Mouse (Mus musculus) lung, adult 2 months (tissue): ENCODE measurements around the gene Aurkb. TPM values are rescaled to one million over a fixed set of nuclear protein-coding genes. Genes with fewer than 3 reads are reported as not detected.
"Not testable (repeated sequence)": the region's sequence is repeated elsewhere in the genome, so short reads cannot be mapped to it uniquely, and the experiment has no call there.

ENCODE experiments used
- DNase-seq: peaks from one replicate; pipeline ENCODE4 v3.0.0; 2022
- H3K4me1 ChIP-seq: fragments of 200-500 bp; 2 replicates; pipeline ENCODE4 v1.6.1; 2011; ENCODE audit warnings: low read length; ENCODE audit not compliant: control insufficient read depth, insufficient read depth
- H3K4me3 ChIP-seq: fragments of 200-500 bp; replicated peaks from 2 replicates; pipeline ENCODE3; 2011; ENCODE audit warnings: low read depth, mild to moderate bottlenecking, control low read depth, low read length; ENCODE audit errors: extremely low read depth
- CTCF ChIP-seq: fragments of 200-500 bp; IDR thresholded peaks from 2 replicates; pipeline ENCODE4 v1.5.1; 2011; ENCODE audit warnings: mild to moderate bottlenecking, low read length, control low read depth; ENCODE audit not compliant: insufficient read depth
- POLR2A ChIP-seq: fragments of 200-500 bp; IDR thresholded peaks from 2 replicates; pipeline ENCODE4 v1.6.1; 2011; ENCODE audit warnings: low read depth, mild to moderate bottlenecking, control low read depth, low read length, borderline replicate concordance; ENCODE audit errors: extremely low read depth
- WGBS: fragments of 180-500 bp; shearing (Covaris S2); methylation state at CpG from one replicate; pipeline ENCODE4 v1.1.7; 2018; 5-methylcytosine and 5-hydroxymethylcytosine counted together
- polyA plus RNA-seq: library from polyadenylated mRNA; depleted of rRNA; stranded (reverse); fragments of >200 nt; gene quantifications from 2 replicates; pipeline ENCODE4 v1.2.3, GENCODE M21; 2012

The Aurkb gene
- polyA plus RNA-seq, 1 experiment: 6.8 TPM

- Histone ChIP-seq H3K4me1 (peaks cover 11% of the 10 kb centered on the region), H3K4me3 (peak overlapping the region; percentile 99)
- DNase-seq: no peak
- whole genome bisulfite sequencing: 8% methylated on average over 25 of the region's 25 CpGs
- 0 out of 2 replicates have a peak, but pooled peaks have one; percentile 32 for TF ChIP-seq POLR2A
- TF ChIP-seq CTCF: no peak
These were observed 43.6 kb downstream of the Aurkb start for GRCm38 (mm10) chr11:69088856-69089615.

GRCm38 (mm10) chr11:69089616-69090290 lies 44.3 kb downstream of the Aurkb start:
- 64% methylated on average over 12 of the region's 12 CpGs for WGBS
- H3K4me1 ChIP-seq: peaks cover 11% of the 10 kb centered on the region
- DNase-seq: no peak
- TF ChIP-seq POLR2A: no peak
- TF ChIP-seq CTCF: no peak
- H3K4me3 ChIP-seq: peak overlapping the region; percentile 99

- WGBS: 46% methylated on average over 6 of the region's 6 CpGs
- TF ChIP-seq CTCF (no peak), POLR2A (no peak)
- Histone ChIP-seq H3K4me1 (peaks cover 11% of the 10 kb centered on the region), H3K4me3 (no peak overlapping the region)
- no peak for DNase-seq
These were observed 44.9 kb downstream of the Aurkb start for GRCm38 (mm10) chr11:69090367-69090766.

GRCm38 (mm10) chr11:69091566-69092385 lies 46.3 kb downstream of the Aurkb start:
- no peak for DNase-seq
- H3K4me1 ChIP-seq: peaks cover 11% of the 10 kb centered on the region
- no peak overlapping the region for H3K4me3 ChIP-seq
- no peak for TF ChIP-seq CTCF
- no peak for TF ChIP-seq POLR2A
- WGBS: 58% methylated on average over 7 of the region's 7 CpGs

DNA sequence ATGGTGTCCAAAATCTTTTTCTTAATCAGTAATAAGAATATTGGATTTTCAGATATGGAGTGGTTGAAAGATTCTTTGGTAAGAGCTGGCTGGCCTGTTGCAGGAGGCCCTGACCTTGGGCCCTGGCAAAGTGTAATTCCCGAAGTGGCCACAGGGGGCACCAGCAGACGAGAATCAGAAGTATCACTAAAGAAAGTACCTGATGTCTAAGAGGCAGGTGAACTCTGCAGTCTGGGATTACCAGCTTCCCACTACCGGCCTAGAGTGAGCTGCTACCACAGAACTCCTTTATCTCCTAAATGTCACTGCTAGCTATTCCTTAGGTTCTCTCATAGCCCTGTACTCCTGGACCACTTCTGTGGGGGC lies 46.9 kb downstream of the Aurkb start:
- H3K4me3 ChIP-seq: no peak overlapping the region
- peak; percentile 85 for TF ChIP-seq CTCF
- 0 out of 2 replicates have a peak, but pooled peaks have one; percentile 17 for TF ChIP-seq POLR2A
- DNase-seq: peak; percentile 93
- H3K4me1 ChIP-seq: peaks cover 11% of the 10 kb centered on the region
- WGBS: 9% methylated on average over 3 of the region's 3 CpGs

- no peak for DNase-seq
- WGBS: 78% methylated on average over 4 of the region's 4 CpGs
- TF ChIP-seq CTCF: no peak
- no peak for TF ChIP-seq POLR2A
- peaks cover 14% of the 10 kb centered on the region for H3K4me1 ChIP-seq
- no peak overlapping the region for H3K4me3 ChIP-seq
These were observed 47.4 kb downstream of the Aurkb start for GRCm38 (mm10) chr11:69092871-69093270.

DNA sequence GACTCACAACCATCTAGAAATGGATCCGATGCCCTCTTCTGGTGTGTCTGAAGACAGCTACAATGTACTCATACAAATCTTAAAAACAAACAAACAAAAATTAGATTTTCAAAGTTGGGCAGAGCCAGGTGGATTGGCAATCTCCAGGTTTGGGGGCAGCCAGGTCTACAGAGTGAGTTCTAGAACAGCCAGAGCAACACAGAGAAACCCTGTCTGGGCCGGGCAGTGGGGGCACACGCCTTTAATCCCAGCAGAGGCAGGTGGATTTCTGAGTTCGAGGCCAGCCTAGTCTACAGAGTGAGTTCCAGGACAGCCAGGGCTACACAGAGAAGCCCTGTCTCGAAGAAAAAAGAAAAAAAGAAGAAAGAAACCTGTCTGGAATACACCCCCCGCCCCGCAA lies 48.4 kb downstream of the Aurkb start:
- DNase-seq, H3K4me3 ChIP-seq: not testable (repeated sequence)
- 87% methylated on average over 7 of the region's 7 CpGs for WGBS
- peaks cover 21% of the 10 kb centered on the region for H3K4me1 ChIP-seq

DNA sequence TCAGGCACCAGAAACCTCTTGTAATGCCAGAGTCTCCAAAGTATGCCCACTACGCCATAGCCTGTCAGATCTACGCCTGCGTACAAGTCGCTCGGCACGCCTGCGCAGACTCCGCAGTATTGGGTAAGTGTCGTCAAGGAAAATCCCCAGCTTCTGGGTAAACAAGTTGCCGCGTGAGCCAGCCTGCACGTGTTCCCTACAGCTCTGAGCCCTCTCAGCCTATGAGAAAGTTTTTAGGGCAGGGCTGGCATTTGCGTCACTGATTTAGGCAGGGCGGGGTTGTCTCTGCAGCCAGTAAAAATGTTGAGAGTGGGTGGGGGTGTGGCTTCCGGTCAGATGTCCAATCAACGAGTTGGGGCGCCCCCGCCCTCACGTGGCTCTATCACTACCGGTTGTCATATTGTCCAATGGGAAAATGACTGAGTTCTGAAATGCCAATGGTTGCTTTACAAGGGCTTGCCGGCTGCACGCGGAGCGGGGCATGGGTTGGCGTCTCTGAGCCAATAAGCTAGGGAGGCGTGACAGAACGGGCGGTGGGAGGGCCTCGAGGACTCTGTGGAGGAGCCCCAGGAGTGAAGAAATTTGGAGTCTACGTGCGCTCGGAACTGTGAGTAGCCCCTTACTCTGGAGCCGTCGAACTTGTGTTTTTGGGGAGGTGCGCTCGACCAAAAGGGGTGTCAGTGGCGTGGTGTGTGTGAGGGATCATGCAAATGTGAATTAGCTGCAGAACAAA lies 49.4 kb downstream of the Aurkb start, which contains the start of gene Per1:
Gene Per1 (plus strand): TSS at position 521 of the 733 bp plus-strand sequence.
- peak; percentile 99 for DNase-seq
- no peak for TF ChIP-seq CTCF
- TF ChIP-seq POLR2A: peak; percentile 99
- WGBS: under 1% methylated on average over 37 of the region's 37 CpGs
- Histone ChIP-seq H3K4me1 (peaks cover 14% of the 10 kb centered on the region), H3K4me3 (peak within 1 kb of the TSS; percentile 91)
